20 mouse cellular contexts compared by ENCODE assay signal in genomic region chr13:96450869-96451268, GRCm38 (mm10). TPM values are rescaled to one million over a fixed set of nuclear protein-coding genes. Genes with fewer than 3 reads are reported as not detected.
A peak's percentile ranks its signal among the peaks of the same experiment; 100 is the strongest.
DNase-seq lines count a peak whose midpoint lies in the region; ATAC-seq and TF ChIP-seq lines count a peak whose summit lies in the region.
"Had no signal": no experiment of that assay in that cellular context is flagged by ENCODE, and none has a peak within 500 bp of the region (broad histone marks: within the 10 kb centered on the region; RNA-seq: fewer than 3 reads in every experiment).

No protein-coding gene starts in this region.

- 64% methylated on average over 7 of the region's 7 CpGs for WGBS in kidney, postnatal 0 days
- 72% methylated on average over 7 of the region's 7 CpGs for WGBS in kidney, embryonic 15.5 days
- WGBS in intestine, embryonic 16.5 days: 82% methylated on average over 7 of the region's 7 CpGs

- no peak for TF ChIP-seq CTCF in kidney, postnatal 0 days (IDR thresholded peaks at IDR 0.05; ENCODE audit: low read depth)
- no peak for TF ChIP-seq CTCF in gastrocnemius, adult 2 months (IDR thresholded peaks at IDR 0.05)

- H3K27ac ChIP-seq in kidney, postnatal 0 days: no peak overlapping the region; the same call in 1 of the 2 replicates
- H3K27ac ChIP-seq in kidney, embryonic 15.5 days: no peak overlapping the region
- no peak overlapping the region for H3K27ac ChIP-seq in gastrocnemius, adult 2 months
- no peak overlapping the region for H3K27ac ChIP-seq in intestine, embryonic 16.5 days (ENCODE audit: low read length)
- H3K27ac ChIP-seq: neural tube, embryonic 13.5 days had no signal

- no peaks in the 10 kb centered on the region for H3K9me3 ChIP-seq in kidney, postnatal 0 days (replicated peaks; ENCODE audit: low read length)
- H3K9me3 ChIP-seq in kidney, embryonic 15.5 days (replicated peaks): no peaks in the 10 kb centered on the region
- H3K9me3 ChIP-seq in intestine, embryonic 16.5 days (ENCODE audit: control insufficient read depth, low read length): no peaks in the 10 kb centered on the region
- H3K9me3 ChIP-seq: neural tube, embryonic 13.5 days had no signal

- H3K9ac ChIP-seq in kidney, postnatal 0 days (ENCODE audit: low read depth, low read length): no peak overlapping the region
- no peak overlapping the region for H3K9ac ChIP-seq in kidney, embryonic 15.5 days
- no peak overlapping the region for H3K9ac ChIP-seq in intestine, embryonic 16.5 days (ENCODE audit: low read depth, low read length)
- H3K9ac ChIP-seq: neural tube, embryonic 13.5 days had no signal

- peak; percentile 47 for DNase-seq in kidney, postnatal 0 days (ENCODE audit: low spot score)
- DNase-seq in gastrocnemius, adult 2 months: peak; percentile 39
- peak; percentile 28 to 58 for DNase-seq in heart, adult 9 months (ENCODE audit: low spot score in 2 of 2)
- DNase-seq in thymus, postnatal 36 days: no peak
- DNase-seq: cerebellum, adult 2 months; kidney, postnatal 25 days had no signal

- H3K4me1 ChIP-seq in kidney, postnatal 0 days (replicated peaks; ENCODE audit: insufficient read depth, low read length): no peaks in the 10 kb centered on the region
- H3K4me1 ChIP-seq in kidney, embryonic 15.5 days: no peaks in the 10 kb centered on the region
- 0 out of 2 replicates have a peak, but pooled peaks cover 2% of the 10 kb centered on the region for H3K4me1 ChIP-seq in intestine, embryonic 16.5 days (ENCODE audit: control insufficient read depth, insufficient read depth, low read length)
- H3K4me1 ChIP-seq: neural tube, embryonic 13.5 days had no signal

- no peaks in the 10 kb centered on the region for H3K27me3 ChIP-seq in kidney, postnatal 0 days (ENCODE audit: insufficient read depth, low read length)
- H3K27me3 ChIP-seq in kidney, embryonic 15.5 days: no peaks in the 10 kb centered on the region
- no peaks in the 10 kb centered on the region for H3K27me3 ChIP-seq in intestine, embryonic 16.5 days (replicated peaks; ENCODE audit: control insufficient read depth, insufficient read depth, low read length)
- H3K27me3 ChIP-seq: neural tube, embryonic 13.5 days had no signal

- no peak for ATAC-seq in kidney, postnatal 0 days (replicated peaks; ENCODE audit: low FRiP score, low read depth)
- no peak; the same call in 1 of the 2 replicates for ATAC-seq in kidney, embryonic 15.5 days (replicated peaks; ENCODE audit: low FRiP score)
- ATAC-seq in intestine, embryonic 16.5 days: peak; percentile 49; the same call in 1 of the 2 replicates
- no peak for ATAC-seq in cerebellum, adult (ENCODE audit: insufficient number of reproducible peaks, low FRiP score, low TSS enrichment)
- ATAC-seq: forebrain, embryonic 14.5 days; hindbrain, embryonic 16.5 days had no signal

- intact Hi-C loops in gastrocnemius, adult 2 months (cut with DNase I): no loop called here

- H3K4me3 ChIP-seq in kidney, postnatal 0 days (replicated peaks; ENCODE audit: low read depth, low read length): no peak overlapping the region
- H3K4me3 ChIP-seq in kidney, embryonic 15.5 days (replicated peaks): no peak overlapping the region
- no peak overlapping the region for H3K4me3 ChIP-seq in gastrocnemius, adult 2 months
- H3K4me3 ChIP-seq in intestine, embryonic 16.5 days (ENCODE audit: low read length): no peak overlapping the region
- H3K4me3 ChIP-seq: neural tube, embryonic 13.5 days had no signal

- H3K36me3 ChIP-seq in kidney, postnatal 0 days (ENCODE audit: insufficient read depth, low read length): no peaks in the 10 kb centered on the region
- no peaks in the 10 kb centered on the region for H3K36me3 ChIP-seq in kidney, embryonic 15.5 days
- H3K36me3 ChIP-seq in intestine, embryonic 16.5 days (ENCODE audit: control insufficient read depth, insufficient read depth, low read length): no peaks in the 10 kb centered on the region
- H3K36me3 ChIP-seq: neural tube, embryonic 13.5 days had no signal

- H3K4me2 ChIP-seq in kidney, postnatal 0 days (ENCODE audit: low read length): no peak overlapping the region
- no peak overlapping the region for H3K4me2 ChIP-seq in kidney, embryonic 15.5 days
- H3K4me2 ChIP-seq in intestine, embryonic 16.5 days (ENCODE audit: low read depth, low read length): no peak overlapping the region
- H3K4me2 ChIP-seq: neural tube, embryonic 13.5 days had no signal

RNA-seq across cellular contexts. Expression of gene Ankdd1b, which starts 20.1 kb away (rescaled TPM):
- polyA plus RNA-seq in kidney, postnatal 0 days (2015; fragmentation: Nextera tagmentation; extraction: Ambion mirVana): 0.22 and 0.32 TPM in 2 replicates
- polyA plus RNA-seq in kidney, embryonic 15.5 days (2015; fragmentation: Nextera tagmentation; extraction: Ambion mirVana): 0.17 and 0.22 TPM in 2 replicates
- total RNA-seq in gastrocnemius, adult 2 months (2021): under 1 TPM; 0.17 to 0.18 TPM
- 0.10 and 0.26 TPM in 2 replicates for polyA plus RNA-seq in intestine, embryonic 16.5 days (2015; fragmentation: Nextera tagmentation; extraction: Ambion mirVana)
- total RNA-seq: layer of hippocampus, postnatal 25 days had no signal
- polyA plus RNA-seq: forebrain, embryonic 14.5 days; liver, embryonic 16.5 days; midbrain, postnatal 0 days; neural tube, embryonic 13.5 days; small intestine, adult 2 months had no signal

RNA-seq across cellular contexts. Expression of gene Gm17622, which starts 39.7 kb away (rescaled TPM):
- polyA plus RNA-seq in kidney, postnatal 0 days (2015; fragmentation: Nextera tagmentation; extraction: Ambion mirVana): not detected in 2 replicates
- not detected in 2 replicates for polyA plus RNA-seq in kidney, embryonic 15.5 days (2015; fragmentation: Nextera tagmentation; extraction: Ambion mirVana)
- not detected for total RNA-seq in gastrocnemius, adult 2 months (2021)
- not detected in 2 replicates for polyA plus RNA-seq in intestine, embryonic 16.5 days (2015; fragmentation: Nextera tagmentation; extraction: Ambion mirVana)
- total RNA-seq: gastrocnemius, adult 8-10 months; layer of hippocampus, postnatal 25 days; megakaryocyte progenitor cell, adult 5-6 weeks; midbrain, postnatal 0 days had no signal
- polyA plus RNA-seq: cerebellum, adult 2 months; cortical plate, adult 2 months; forebrain, embryonic 14.5 days; hindbrain, embryonic 16.5 days; limb, embryonic 11.5 days; liver, embryonic 16.5 days; midbrain, postnatal 0 days; neural tube, embryonic 13.5 days; small intestine, adult 2 months had no signal

Comparison
In these comparisons a context has a peak if more than half of its experiments do, and no peak if none do; other contexts are left out.
1. DNase-seq: peak in kidney, postnatal 0 days (single experiment), gastrocnemius, adult 2 months (single experiment) and heart, adult 9 months (2 of 2); none in thymus, postnatal 36 days (0 of 2).